Mouse (Mus musculus) embryonic facial prominence, embryonic 10.5 days (tissue): ENCODE measurements around the gene Zfp780b. TPM values are rescaled to one million over a fixed set of nuclear protein-coding genes. Genes with fewer than 3 reads are reported as not detected.
"Not testable (repeated sequence)": the region's sequence is repeated elsewhere in the genome, so short reads cannot be mapped to it uniquely, and the experiment has no call there.

Experiments
- DNase-seq: peaks from one replicate; pipeline ENCODE4 v3.0.0-alpha.2; 2017; ENCODE audit warnings: low spot score
- H3K27ac ChIP-seq: fragments of 300-500 bp; sonication (generic); replicated peaks from 2 replicates; pipeline ENCODE4 v1.5.1; 2016; ENCODE audit warnings: mild to moderate bottlenecking
- H3K27me3 ChIP-seq: fragments of 300-500 bp; sonication (generic); replicated peaks from 2 replicates; pipeline ENCODE4 v1.6.1; 2016; ENCODE audit warnings: low read depth, mild to moderate bottlenecking; ENCODE audit not compliant: poor library complexity, severe bottlenecking
- H3K36me3 ChIP-seq: fragments of 300-500 bp; sonication (generic); replicated peaks from 2 replicates; pipeline ENCODE4 v1.6.1; 2016; ENCODE audit warnings: mild to moderate bottlenecking, moderate library complexity
- H3K4me1 ChIP-seq: fragments of 300-500 bp; sonication (generic); 2 replicates; pipeline ENCODE4 v1.6.1; 2016
- H3K4me3 ChIP-seq: fragments of 300-500 bp; sonication (generic); 2 replicates; pipeline ENCODE4 v1.5.1; 2016; ENCODE audit warnings: mild to moderate bottlenecking, moderate library complexity
- H3K9me3 ChIP-seq: fragments of 300-500 bp; sonication (generic); 2 replicates; pipeline ENCODE4 v1.6.1; 2016; ENCODE audit warnings: mild to moderate bottlenecking
- WGBS: fragments of 180-500 bp; shearing (Covaris S2); methylation state at CpG from one replicate; pipeline ENCODE4 v1.1.7; 2016; 5-methylcytosine and 5-hydroxymethylcytosine counted together
- polyA plus RNA-seq: library from polyadenylated mRNA; unstranded; fragments of >200 nt; fragmentation: Nextera tagmentation; extraction: Ambion mirVana; gene quantifications from 2 replicates; pipeline ENCODE4 v1.2.1, GENCODE M21; 2016

Zfp780b gene
- polyA plus RNA-seq, 1 experiment from 2014 or later: 21.5 TPM

DNA sequence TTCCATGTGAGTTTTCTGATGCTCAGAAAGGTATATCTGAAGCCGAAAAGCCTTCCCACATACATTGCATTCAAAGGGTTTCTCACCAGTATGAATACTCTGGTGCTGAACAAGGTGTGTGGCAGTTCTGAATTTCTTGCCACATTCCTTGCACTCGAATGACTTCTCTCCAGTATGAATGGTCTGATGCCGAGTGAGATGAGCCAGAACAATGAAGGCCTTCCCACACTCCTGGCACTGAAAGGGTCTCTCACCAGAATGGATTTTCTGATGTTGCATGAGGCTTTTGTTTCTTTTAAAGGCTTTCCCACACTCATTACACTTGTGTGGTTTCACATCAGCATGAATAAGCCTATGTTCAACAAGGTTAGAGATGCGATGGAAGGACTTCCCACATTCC, 68.0 kb downstream of the Zfp780b start:
- peaks cover 44% of the 10 kb centered on the region for H3K36me3 ChIP-seq
- H3K27me3 ChIP-seq, H3K27ac ChIP-seq, H3K4me1 ChIP-seq, H3K4me3 ChIP-seq, H3K9me3 ChIP-seq, DNase-seq: not testable (repeated sequence)
- WGBS: 93% methylated on average over 4 of the region's 4 CpGs

Other genes with a start within 250 kb of the Zfp780b start
- 57.1 and 58.6 TPM in 2 replicates for gene Zfp60, start 247.8 kb downstream of the Zfp780b start, polyA plus RNA-seq
- 1.9 and 2.4 TPM in 2 replicates for gene Zfp626, start 172.0 kb downstream of the Zfp780b start, polyA plus RNA-seq
- 10.1 and 10.2 TPM in 2 replicates for gene Zfp59, start 140.6 kb downstream of the Zfp780b start, polyA plus RNA-seq
- gene Zfp607a, start 121.6 kb downstream of the Zfp780b start, polyA plus RNA-seq: 3.6 and 3.9 TPM in 2 replicates
- 9.8 and 10.9 TPM in 2 replicates for gene Zfp974, start 49.7 kb downstream of the Zfp780b start, polyA plus RNA-seq
- gene Zfp850, start 34.9 kb upstream of the Zfp780b start, polyA plus RNA-seq: 8.4 and 10.5 TPM in 2 replicates
- 416 and 431 TPM in 2 replicates for gene Psmc4, start 70.9 kb upstream of the Zfp780b start, polyA plus RNA-seq
- 0.30 and 0.88 TPM in 2 replicates for gene Fcgbp, start 92.1 kb upstream of the Zfp780b start, polyA plus RNA-seq
- 0.03 and 0.06 TPM in 2 replicates for gene 9530053A07Rik, start 150.3 kb upstream of the Zfp780b start, polyA plus RNA-seq
- gene Fbl, start 190.5 kb upstream of the Zfp780b start, polyA plus RNA-seq: 171 and 181 TPM in 2 replicates
- 16.6 TPM in 2 replicates for gene Dyrk1b, start 200.3 kb upstream of the Zfp780b start, polyA plus RNA-seq